Mouse (Mus musculus): ENCODE measurements around the gene A930009A15Rik. TPM values are rescaled to one million over a fixed set of nuclear protein-coding genes. Genes with fewer than 3 reads are reported as not detected.
A peak's percentile ranks its signal among the peaks of the same experiment; 100 is the strongest.

The A930009A15Rik gene
- polyA plus RNA-seq, 1 experiment from 2014 or later: not detected

GRCm38 (mm10) chr10:115595748-115596147, 26.0 kb downstream of the A930009A15Rik start:
- Histone ChIP-seq H3K4me2 (ENCODE audit: low read length) (no peak overlapping the region), H3K9ac (ENCODE audit: low read length) (no peak overlapping the region), H3K4me3 (ENCODE audit: control insufficient read depth in 1 of 2, insufficient read depth in 1 of 2, low read depth in 1 of 2, low read length in 2 of 2) (no peak overlapping the region), H3K27me3 (ENCODE audit: control insufficient read depth, insufficient read depth, low read length) (no peaks in the 10 kb centered on the region), H3K27ac (replicated peaks in 1 of 2; ENCODE audit: control insufficient read depth in 1 of 2, insufficient read depth in 1 of 2, low read depth in 2 of 2, low read length in 2 of 2) (no peak overlapping the region), H3K36me3 (ENCODE audit: control insufficient read depth, insufficient read depth, low read length) (no peaks in the 10 kb centered on the region), H3K4me1 (ENCODE audit: control insufficient read depth in 2 of 2, insufficient read depth in 2 of 2, low read length in 2 of 2) (no peaks in the 10 kb centered on the region), H3K9me3 (ENCODE audit: control insufficient read depth, low read length) (no peaks in the 10 kb centered on the region)
- no peak for ATAC-seq (ENCODE audit: insufficient number of reproducible peaks, insufficient read depth, low FRiP score, low read depth)
- 85% methylated on average over 1 of the region's 1 CpGs for WGBS

GRCm38 (mm10) chr10:115617456-115618287, 47.9 kb downstream of the A930009A15Rik start:
- no peak for ATAC-seq (ENCODE audit: insufficient number of reproducible peaks, insufficient read depth, low FRiP score, low read depth)
- WGBS: 16% methylated on average over 12 of the region's 15 CpGs
- Histone ChIP-seq H3K4me3 (ENCODE audit: control insufficient read depth in 1 of 2, insufficient read depth in 1 of 2, low read depth in 1 of 2, low read length in 2 of 2) (peak overlapping the region in 1 of 2 experiments; percentile 19; a peak in 2 of 4 replicates), H3K9me3 (ENCODE audit: control insufficient read depth, low read length) (no peaks in the 10 kb centered on the region), H3K27ac (replicated peaks in 1 of 2; ENCODE audit: control insufficient read depth in 1 of 2, insufficient read depth in 1 of 2, low read depth in 2 of 2, low read length in 2 of 2) (no peak overlapping the region), H3K4me2 (ENCODE audit: low read length) (peak overlapping the region; percentile 48), H3K27me3 (ENCODE audit: control insufficient read depth, insufficient read depth, low read length) (no peaks in the 10 kb centered on the region), H3K4me1 (ENCODE audit: control insufficient read depth in 2 of 2, insufficient read depth in 2 of 2, low read length in 2 of 2) (no peaks in the 10 kb centered on the region), H3K9ac (ENCODE audit: low read length) (no peak overlapping the region), H3K36me3 (ENCODE audit: control insufficient read depth, insufficient read depth, low read length) (no peaks in the 10 kb centered on the region)

- H3K27me3 ChIP-seq (ENCODE audit: control insufficient read depth, insufficient read depth, low read length): no peaks in the 10 kb centered on the region
- no peaks in the 10 kb centered on the region for H3K4me1 ChIP-seq (ENCODE audit: control insufficient read depth in 2 of 2, insufficient read depth in 2 of 2, low read length in 2 of 2)
- no peak overlapping the region for H3K9ac ChIP-seq (ENCODE audit: low read length)
- H3K27ac ChIP-seq (replicated peaks in 1 of 2; ENCODE audit: control insufficient read depth in 1 of 2, insufficient read depth in 1 of 2, low read depth in 2 of 2, low read length in 2 of 2): no peak overlapping the region
- H3K4me2 ChIP-seq (ENCODE audit: low read length): peak overlapping the region; percentile 48
- WGBS: 21% methylated on average over 15 of the region's 15 CpGs
- no peaks in the 10 kb centered on the region for H3K9me3 ChIP-seq (ENCODE audit: control insufficient read depth, low read length)
- H3K4me3 ChIP-seq (ENCODE audit: control insufficient read depth in 1 of 2, insufficient read depth in 1 of 2, low read depth in 1 of 2, low read length in 2 of 2): peak overlapping the region; percentile 4 to 19; a peak in 2 of 4 replicates
- no peak for ATAC-seq (ENCODE audit: insufficient number of reproducible peaks, insufficient read depth, low FRiP score, low read depth)
- H3K36me3 ChIP-seq (ENCODE audit: control insufficient read depth, insufficient read depth, low read length): no peaks in the 10 kb centered on the region
Observed at GRCm38 (mm10) chr10:115618288-115618856, 48.6 kb downstream of the A930009A15Rik start.

DNA sequence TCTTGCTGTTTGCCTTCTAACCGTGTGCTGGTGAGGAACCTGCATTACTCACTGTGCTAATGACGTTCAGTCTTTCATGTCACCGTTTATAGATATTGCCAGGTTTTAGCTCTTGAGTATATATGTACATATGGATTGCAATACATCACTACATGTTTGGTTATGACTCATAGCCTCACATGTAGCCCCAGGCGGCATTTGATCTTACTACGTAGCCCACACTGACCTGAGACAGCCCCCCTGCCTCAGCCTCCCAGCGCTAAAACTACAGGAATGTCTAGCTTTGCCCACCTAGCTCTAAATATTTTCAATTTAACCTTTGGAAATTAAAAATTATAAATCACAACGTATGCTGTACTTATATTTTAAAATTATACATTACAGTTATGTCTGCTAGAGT, 53.7 kb downstream of the A930009A15Rik start:
- H3K36me3 ChIP-seq (ENCODE audit: control insufficient read depth, insufficient read depth, low read length): no peaks in the 10 kb centered on the region
- H3K27ac ChIP-seq (replicated peaks in 1 of 2; ENCODE audit: control insufficient read depth in 1 of 2, insufficient read depth in 1 of 2, low read depth in 2 of 2, low read length in 2 of 2): no peak overlapping the region
- no peak overlapping the region for H3K9ac ChIP-seq (ENCODE audit: low read length)
- H3K4me2 ChIP-seq (ENCODE audit: low read length): peak overlapping the region; percentile 39; the same call in 1 of the 2 replicates
- no peaks in the 10 kb centered on the region; a peak in 1 of 4 replicates for H3K4me1 ChIP-seq (ENCODE audit: control insufficient read depth in 2 of 2, insufficient read depth in 2 of 2, low read length in 2 of 2)
- no peaks in the 10 kb centered on the region for H3K9me3 ChIP-seq (ENCODE audit: control insufficient read depth, low read length)
- WGBS: 72% methylated on average over 7 of the region's 7 CpGs
- ATAC-seq (ENCODE audit: insufficient number of reproducible peaks, insufficient read depth, low FRiP score, low read depth): no peak
- H3K27me3 ChIP-seq (ENCODE audit: control insufficient read depth, insufficient read depth, low read length): no peaks in the 10 kb centered on the region
- no peak overlapping the region for H3K4me3 ChIP-seq (ENCODE audit: control insufficient read depth in 1 of 2, insufficient read depth in 1 of 2, low read depth in 1 of 2, low read length in 2 of 2)

DNA sequence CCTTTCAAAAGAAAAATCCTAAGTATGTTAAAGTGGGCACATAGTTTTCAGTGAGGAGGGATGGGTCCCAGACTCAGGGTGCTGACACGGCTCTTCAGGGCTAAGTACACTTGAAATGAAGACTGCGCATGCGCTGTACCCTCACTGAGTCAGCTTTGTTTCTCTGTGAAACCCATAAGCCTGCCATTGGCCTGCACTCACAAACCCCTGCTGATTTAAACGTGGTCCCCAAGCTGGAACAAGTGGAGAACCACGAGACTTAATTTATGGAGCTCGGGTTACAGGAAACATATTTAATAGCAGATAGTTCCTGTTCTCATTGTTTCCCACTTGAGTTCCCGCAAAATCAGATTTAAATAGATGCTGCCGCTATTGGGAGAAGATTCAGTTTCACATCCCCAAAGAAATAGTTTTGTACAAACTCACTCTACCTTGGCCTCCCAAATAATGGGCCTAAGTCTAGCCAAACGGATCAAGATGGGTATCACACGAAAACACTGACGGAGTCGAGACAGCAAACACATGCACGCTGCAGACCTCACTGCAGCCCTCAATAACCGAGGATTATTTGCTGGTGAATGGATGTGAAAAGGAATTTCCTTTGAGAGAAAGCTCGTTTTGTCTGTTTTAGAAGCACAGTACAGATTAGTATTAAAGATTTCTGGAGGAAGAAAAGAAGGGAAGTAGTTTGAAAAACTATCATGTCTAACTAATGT, 54.3 kb downstream of the A930009A15Rik start:
- Histone ChIP-seq H3K4me2 (ENCODE audit: low read length) (peak overlapping the region; percentile 39; the same call in 1 of the 2 replicates), H3K27me3 (ENCODE audit: control insufficient read depth, insufficient read depth, low read length) (no peaks in the 10 kb centered on the region), H3K9me3 (ENCODE audit: control insufficient read depth, low read length) (no peaks in the 10 kb centered on the region), H3K36me3 (ENCODE audit: control insufficient read depth, insufficient read depth, low read length) (no peaks in the 10 kb centered on the region), H3K4me3 (ENCODE audit: control insufficient read depth in 1 of 2, insufficient read depth in 1 of 2, low read depth in 1 of 2, low read length in 2 of 2) (no peak overlapping the region), H3K4me1 (ENCODE audit: control insufficient read depth in 2 of 2, insufficient read depth in 2 of 2, low read length in 2 of 2) (no peaks in the 10 kb centered on the region; a peak in 1 of 4 replicates), H3K9ac (ENCODE audit: low read length) (no peak overlapping the region), H3K27ac (replicated peaks in 1 of 2; ENCODE audit: control insufficient read depth in 1 of 2, insufficient read depth in 1 of 2, low read depth in 2 of 2, low read length in 2 of 2) (no peak overlapping the region)
- 62% methylated on average over 15 of the region's 15 CpGs for WGBS
- ATAC-seq (ENCODE audit: insufficient number of reproducible peaks, insufficient read depth, low FRiP score, low read depth): no peak

- ATAC-seq (ENCODE audit: insufficient number of reproducible peaks, insufficient read depth, low FRiP score, low read depth): no peak
Observed at GRCm38 (mm10) chr10:115624957-115625356, 55.2 kb downstream of the A930009A15Rik start.

GRCm38 (mm10) chr10:115626678-115627077, 56.9 kb downstream of the A930009A15Rik start:
- H3K27ac ChIP-seq (replicated peaks in 1 of 2; ENCODE audit: control insufficient read depth in 1 of 2, insufficient read depth in 1 of 2, low read depth in 2 of 2, low read length in 2 of 2): no peak overlapping the region
- H3K36me3 ChIP-seq (ENCODE audit: control insufficient read depth, insufficient read depth, low read length): no peaks in the 10 kb centered on the region
- no peaks in the 10 kb centered on the region for H3K9me3 ChIP-seq (ENCODE audit: control insufficient read depth, low read length)
- H3K9ac ChIP-seq (ENCODE audit: low read length): no peak overlapping the region
- 82% methylated on average over 6 of the region's 6 CpGs for WGBS
- H3K4me3 ChIP-seq (ENCODE audit: control insufficient read depth in 1 of 2, insufficient read depth in 1 of 2, low read depth in 1 of 2, low read length in 2 of 2): no peak overlapping the region
- H3K4me2 ChIP-seq (ENCODE audit: low read length): no peak overlapping the region
- H3K4me1 ChIP-seq (ENCODE audit: control insufficient read depth in 2 of 2, insufficient read depth in 2 of 2, low read length in 2 of 2): no peaks in the 10 kb centered on the region; a peak in 1 of 4 replicates
- no peaks in the 10 kb centered on the region for H3K27me3 ChIP-seq (ENCODE audit: control insufficient read depth, insufficient read depth, low read length)
- ATAC-seq (ENCODE audit: insufficient number of reproducible peaks, insufficient read depth, low FRiP score, low read depth): no peak

More at GRCm38 (mm10) chr10:115624957-115625356, 55.2 kb downstream of the A930009A15Rik start:
- no peak overlapping the region for H3K4me2 ChIP-seq (ENCODE audit: low read length)
- H3K9me3 ChIP-seq (ENCODE audit: control insufficient read depth, low read length): no peaks in the 10 kb centered on the region
- no peak overlapping the region for H3K9ac ChIP-seq (ENCODE audit: low read length)
- 81% methylated on average over 2 of the region's 2 CpGs for WGBS
- H3K36me3 ChIP-seq (ENCODE audit: control insufficient read depth, insufficient read depth, low read length): no peaks in the 10 kb centered on the region
- no peak overlapping the region for H3K27ac ChIP-seq (replicated peaks in 1 of 2; ENCODE audit: control insufficient read depth in 1 of 2, insufficient read depth in 1 of 2, low read depth in 2 of 2, low read length in 2 of 2)
- no peaks in the 10 kb centered on the region; a peak in 1 of 4 replicates for H3K4me1 ChIP-seq (ENCODE audit: control insufficient read depth in 2 of 2, insufficient read depth in 2 of 2, low read length in 2 of 2)
- H3K4me3 ChIP-seq (ENCODE audit: control insufficient read depth in 1 of 2, insufficient read depth in 1 of 2, low read depth in 1 of 2, low read length in 2 of 2): no peak overlapping the region
- H3K27me3 ChIP-seq (ENCODE audit: control insufficient read depth, insufficient read depth, low read length): no peaks in the 10 kb centered on the region

Measured in heart, embryonic 14.5 days (tissue).